Mouse (Mus musculus) cerebellum, adult 8-10 months (tissue): ENCODE data around the gene Klc1.
A peak's percentile ranks its signal among the peaks of the same experiment; 100 is the strongest.

ENCODE experiments used
- DNase-seq: peaks from one replicate; pipeline ENCODE4 v3.0.0; 2022

Klc1 gene

GRCm38 (mm10) chr12:111743981-111744423 lies 14.6 kb upstream of the Klc1 start:
- no peak for DNase-seq

DNA sequence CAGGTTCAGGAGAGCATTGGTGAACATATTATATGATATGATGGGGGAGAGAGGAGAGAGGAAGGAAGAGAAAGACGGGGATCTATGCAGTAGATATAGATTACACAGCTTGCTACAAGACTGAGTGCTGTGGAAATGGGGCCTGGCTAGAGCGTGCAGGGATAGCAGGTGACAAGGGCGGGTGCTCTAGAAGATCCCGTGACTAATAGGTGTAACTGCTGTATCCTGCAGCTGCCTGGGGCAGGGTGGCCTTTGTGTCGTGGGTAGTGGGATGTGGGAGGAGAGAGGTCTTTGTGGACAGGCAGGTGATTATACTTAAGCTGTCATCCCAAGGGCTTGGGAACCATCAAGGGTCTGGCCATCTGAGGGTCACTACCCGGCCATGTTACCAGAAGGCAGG lies 13.4 kb upstream of the Klc1 start:
- no peak for DNase-seq

DNA sequence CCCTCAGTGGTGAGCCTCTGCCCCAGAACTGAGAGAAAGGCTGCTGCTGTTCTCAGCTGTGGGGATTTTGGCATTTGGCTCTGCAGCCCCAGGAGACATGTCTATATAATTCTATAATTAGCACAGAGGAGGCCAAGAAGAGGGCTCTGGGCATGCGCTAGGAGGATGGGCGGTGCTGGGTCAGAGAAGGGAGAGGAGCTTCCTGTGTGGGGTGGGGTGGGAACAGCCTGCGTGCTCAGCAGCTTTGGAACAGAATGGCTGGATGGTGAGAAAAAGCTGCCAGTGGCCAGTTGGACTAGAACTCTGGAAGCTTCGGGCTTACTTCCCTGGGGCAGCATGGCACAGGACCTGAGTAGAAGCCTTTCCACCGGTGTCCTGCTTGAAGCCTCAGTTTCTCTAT lies 12.6 kb upstream of the Klc1 start:
- DNase-seq, result no peak

- no peak for DNase-seq
Measured at GRCm38 (mm10) chr12:111747421-111747820, 11.2 kb upstream of the Klc1 start.

- no peak for DNase-seq
Measured at GRCm38 (mm10) chr12:111750739-111751138, 7.9 kb upstream of the Klc1 start.

DNA sequence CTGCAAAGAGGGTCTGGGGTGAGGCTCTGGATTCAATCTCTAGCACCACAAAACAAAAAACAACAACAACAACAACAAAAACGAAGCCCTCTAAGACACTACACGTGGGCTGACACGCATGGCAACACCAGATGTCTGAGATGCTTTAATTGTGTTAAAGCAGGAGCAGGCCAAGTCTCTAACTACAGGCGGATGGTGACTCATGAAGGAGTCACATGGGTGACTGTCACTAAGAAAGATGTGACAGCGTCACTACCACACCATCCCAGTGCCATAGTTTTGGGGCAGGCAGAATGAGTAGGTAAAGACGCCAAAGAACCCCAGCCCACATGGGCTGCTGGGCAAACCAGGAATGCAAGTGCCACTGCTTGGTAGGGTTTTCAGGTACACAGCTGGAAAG lies 6.2 kb upstream of the Klc1 start:
- DNase-seq, result no peak

DNA sequence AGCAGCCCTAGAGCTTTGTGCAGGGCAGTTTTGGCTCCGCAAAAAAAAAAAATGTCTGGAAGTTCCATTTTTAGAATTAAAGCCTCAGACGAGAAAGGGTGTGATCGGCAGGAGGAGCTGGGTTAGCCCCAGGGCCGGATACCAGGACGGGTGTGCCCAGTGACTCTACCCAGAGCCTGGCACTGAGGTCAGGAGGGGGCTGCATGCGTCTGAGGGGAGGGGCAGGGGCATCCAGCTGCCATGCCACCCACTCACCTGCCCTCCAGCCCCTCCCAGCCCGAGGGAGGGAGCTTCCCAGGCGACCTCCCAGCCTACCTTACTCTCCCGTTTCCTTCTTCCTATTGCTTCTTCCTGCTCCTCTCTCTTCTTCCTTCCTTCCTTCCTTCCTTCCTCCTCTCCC lies 5.3 kb upstream of the Klc1 start:
- DNase-seq, result no peak

- DNase-seq, result no peak
Measured at GRCm38 (mm10) chr12:111754710-111755109, 3.9 kb upstream of the Klc1 start.

DNA sequence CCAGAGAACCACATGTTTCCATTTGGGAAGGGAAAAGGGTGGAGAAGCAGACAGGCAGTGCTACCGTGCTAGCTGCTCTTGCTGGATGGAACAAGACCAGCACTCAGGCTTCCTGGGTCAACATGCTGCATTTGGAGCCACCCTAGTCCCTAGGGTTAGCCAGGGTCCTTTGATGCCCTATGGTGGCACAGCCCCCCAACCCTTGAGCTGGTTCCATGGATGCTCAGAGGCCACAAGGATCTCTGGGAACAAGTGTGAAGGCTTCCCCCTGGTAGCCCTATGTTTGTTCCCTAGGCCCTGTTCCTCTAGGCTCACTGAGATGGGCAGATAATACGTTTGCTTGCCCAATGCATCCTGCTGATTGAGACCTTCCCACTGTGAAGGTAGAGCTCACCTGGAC lies 3.4 kb upstream of the Klc1 start:
- no peak for DNase-seq

DNA sequence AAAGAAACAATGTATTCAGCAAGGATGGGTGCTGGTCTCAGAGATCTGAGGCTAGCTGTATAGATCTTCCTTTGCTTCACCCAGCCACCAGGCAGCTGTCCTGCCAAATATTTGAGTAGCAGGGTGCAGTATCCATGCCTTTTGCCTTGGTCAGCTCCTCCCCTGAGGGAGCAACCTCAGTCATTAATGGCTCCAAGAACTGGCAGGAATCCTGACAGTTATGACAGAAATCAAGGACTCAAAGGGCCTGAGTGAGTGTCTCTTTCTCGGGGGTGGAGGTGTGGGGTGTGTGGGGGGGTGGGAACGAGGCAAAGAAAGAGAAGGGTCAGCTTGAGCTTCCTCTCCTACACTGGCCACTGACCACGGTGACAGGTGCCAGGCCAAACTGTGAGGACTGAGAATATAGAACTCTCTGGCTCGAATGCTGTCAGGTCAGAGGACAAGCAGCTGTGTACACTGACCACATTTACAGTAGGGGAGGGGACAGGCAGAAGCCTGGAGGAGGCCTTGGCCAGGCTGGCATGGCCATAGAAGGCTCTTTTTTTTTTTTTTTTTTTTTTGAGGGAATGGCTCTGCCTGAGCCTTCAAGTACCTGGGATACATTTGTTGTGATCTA lies 2.5 kb upstream of the Klc1 start:
- DNase-seq, result no peak

GRCm38 (mm10) chr12:111756698-111757082 lies 2.0 kb upstream of the Klc1 start:
- no peak for DNase-seq

- DNase-seq, result peak; percentile 44
Measured at GRCm38 (mm10) chr12:111757561-111758325, 906 bp upstream of the Klc1 start.

GRCm38 (mm10) chr12:111759176-111760061 lies 770 bp downstream of the Klc1 start:
- peak; percentile 72 for DNase-seq

GRCm38 (mm10) chr12:111760306-111760908 lies 1.8 kb downstream of the Klc1 start:
- DNase-seq, result no peak

DNA sequence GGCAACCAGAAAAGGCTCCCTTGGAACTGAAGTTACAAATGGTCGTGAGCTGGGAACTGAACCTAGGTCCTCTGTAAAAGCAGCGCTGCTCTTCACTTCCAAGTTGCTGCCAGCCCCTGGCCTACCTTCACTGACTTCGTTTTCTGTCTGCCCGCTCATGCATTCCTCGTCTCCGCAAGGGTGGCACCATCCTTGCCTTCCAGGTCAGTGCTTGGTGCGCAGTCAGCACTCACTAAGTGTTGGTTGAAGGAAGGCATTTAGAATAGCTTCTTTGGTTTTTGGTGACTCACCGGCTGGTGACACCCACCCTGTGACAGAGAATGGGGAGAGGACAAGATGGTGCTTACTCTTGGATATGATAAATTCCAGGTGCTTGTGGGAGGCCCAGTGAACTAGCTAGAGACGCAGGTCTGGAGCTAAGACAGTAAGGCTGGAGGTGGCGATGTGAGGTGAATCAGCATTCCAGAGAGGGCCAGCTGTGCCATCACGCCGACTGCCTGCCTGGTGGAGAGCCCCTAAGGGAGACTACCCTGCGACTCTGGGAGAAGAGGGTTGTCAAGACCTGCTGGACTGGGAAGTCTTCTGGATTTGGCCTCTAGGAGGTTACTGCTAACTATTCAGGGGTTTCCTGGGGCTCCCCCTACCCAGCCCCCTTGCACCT lies 4.1 kb downstream of the Klc1 start:
- no peak for DNase-seq

DNA sequence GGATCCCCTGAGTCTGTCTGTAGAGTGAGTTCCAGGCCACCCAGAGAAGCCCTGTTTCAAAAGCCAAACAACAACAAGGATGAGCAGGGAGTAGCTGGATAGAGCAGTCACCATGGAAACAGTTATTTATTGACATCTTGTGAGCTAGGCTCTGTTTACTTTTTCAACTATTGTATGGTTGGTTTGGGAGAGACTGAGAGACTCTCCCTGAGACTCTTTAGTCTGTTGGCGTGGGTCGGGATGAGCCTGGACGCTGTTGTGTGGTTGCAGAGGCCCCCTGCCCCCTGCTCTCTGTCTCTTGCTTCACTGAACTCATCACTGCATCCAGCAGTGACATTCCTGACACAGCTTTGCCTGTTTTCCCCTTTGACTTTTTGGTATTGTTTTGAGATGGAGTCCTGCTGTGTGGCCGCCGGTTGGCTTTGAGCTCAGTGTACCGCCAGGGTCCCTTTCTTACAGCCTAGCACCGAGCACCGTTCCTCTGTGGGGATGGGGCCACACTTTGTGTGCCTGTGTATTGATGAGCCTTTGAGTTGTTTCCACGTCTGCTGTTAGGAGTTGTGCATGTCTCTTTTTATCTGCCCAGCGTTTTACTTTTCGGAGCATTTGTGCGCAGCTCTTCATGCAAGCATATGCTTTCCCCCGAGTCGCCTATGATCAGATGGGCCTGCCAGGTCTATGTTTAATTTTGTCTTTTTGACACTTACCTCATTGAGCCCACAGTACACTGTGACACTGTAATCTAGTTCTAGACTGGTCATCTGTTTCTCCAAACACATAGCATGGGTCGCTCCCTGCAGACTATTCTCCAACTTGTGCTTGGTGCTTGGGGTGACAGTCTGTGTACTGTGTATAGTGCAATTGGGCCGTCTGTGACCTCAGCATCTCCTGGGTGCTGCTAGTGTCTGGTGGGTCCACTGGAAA lies 7.9 kb downstream of the Klc1 start:
- DNase-seq, result peak; percentile 35

DNA sequence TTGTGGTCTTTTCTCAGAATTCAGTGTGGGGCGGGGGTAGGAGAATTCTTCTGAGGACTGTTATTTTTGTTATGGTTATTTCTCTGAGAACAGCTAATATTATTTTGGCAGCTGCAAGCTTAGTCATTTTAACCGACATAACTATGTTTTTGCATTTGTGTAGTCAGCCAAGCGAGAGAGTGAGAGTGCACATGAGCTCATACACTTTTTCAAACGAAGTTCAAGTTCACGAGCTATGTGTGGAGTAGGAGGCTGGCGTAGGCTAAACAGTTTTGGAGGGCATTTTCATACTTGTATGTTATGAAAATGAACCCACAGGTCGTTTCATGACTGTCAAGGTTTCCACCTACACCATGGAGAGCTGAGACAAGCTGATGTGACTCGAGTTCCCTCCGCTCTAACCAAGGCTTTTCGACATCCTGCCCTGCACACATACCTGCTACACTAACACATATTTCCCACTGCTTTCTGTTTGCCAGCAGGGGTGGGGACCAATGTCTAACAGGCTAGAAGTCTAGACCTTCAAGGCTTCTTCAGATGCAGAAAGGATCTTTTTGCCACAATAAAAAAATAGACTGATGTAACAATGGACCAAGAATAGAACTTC lies 9.8 kb downstream of the Klc1 start:
- no peak for DNase-seq

DNA sequence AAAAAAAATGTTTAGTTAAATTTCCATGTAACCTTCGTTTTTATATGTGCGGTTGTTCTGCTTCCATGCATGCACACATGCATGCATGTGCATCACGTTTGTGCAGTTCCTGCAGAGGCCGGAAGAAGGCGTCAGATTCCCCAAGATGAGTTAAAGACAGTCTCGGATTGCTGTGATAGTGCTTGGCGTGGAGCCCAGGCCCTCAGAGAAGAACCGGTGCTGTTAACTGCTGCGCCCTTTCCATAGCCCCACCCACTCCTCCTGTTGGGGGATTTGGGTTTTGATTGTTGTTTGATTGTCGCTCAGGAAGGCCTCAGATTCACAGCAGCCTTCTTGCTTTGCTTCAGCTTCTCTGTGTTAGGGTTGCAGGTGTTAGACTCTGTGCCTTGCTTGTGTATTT lies 10.7 kb downstream of the Klc1 start:
- peak; percentile 37 for DNase-seq

DNA sequence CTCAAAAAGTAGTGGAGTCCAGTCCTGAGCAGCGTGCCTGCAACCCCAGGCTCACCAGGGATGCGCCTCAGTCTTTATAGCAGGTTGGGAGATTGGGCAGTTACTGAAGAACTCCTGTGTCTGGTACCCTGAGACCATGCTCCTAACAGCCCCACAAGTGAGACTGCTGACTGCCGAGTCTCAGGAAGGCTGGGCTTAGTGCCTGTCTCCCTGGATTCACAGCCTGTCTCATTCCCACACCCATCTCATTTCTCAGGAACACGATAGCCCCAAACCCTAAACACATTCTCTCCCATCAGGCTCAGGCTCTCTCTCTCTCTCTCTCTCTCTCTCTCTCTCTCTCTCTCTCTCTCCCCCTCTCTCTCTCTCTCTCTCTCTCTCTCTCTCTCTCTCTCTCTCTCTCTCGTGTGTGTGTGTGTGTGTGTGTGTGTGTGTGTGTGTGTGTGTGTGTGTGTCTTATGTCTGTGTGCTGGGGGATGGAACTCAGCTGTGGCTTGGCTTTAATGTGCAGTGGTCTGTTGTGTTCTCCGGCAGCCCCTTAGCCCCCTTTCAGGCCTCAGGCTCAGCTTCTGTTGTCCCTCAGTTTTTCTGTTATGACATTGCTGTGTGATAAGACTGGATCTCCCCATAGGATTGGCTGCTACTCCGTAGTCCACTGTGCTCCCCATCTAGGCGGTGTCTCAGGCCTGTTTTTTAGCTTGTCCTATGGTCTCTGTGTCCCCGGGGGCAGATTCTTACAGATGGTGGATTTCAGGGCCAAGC lies 11.3 kb downstream of the Klc1 start:
- DNase-seq, result no peak

GRCm38 (mm10) chr12:111770651-111771050 lies 12.0 kb downstream of the Klc1 start:
- DNase-seq, result no peak
